Mouse (Mus musculus) thymus, postnatal 0 days (tissue): ENCODE measurements around the gene Itga6. TPM values are rescaled to one million over a fixed set of nuclear protein-coding genes. Genes with fewer than 3 reads are reported as not detected.

Source experiments
- DNase-seq: peaks from one replicate; pipeline ENCODE4 v3.0.0-alpha.2; 2015; ENCODE audit warnings: low spot score
- polyA plus RNA-seq: library from polyadenylated mRNA; unstranded; fragments of >200 nt; fragmentation: Nextera tagmentation; extraction: Ambion mirVana; gene quantifications from 2 replicates; pipeline ENCODE4 v1.2.1, GENCODE M21; 2015

Gene Itga6
- polyA plus RNA-seq, 1 experiment from 2014 or later, result 37.8 TPM

DNA sequence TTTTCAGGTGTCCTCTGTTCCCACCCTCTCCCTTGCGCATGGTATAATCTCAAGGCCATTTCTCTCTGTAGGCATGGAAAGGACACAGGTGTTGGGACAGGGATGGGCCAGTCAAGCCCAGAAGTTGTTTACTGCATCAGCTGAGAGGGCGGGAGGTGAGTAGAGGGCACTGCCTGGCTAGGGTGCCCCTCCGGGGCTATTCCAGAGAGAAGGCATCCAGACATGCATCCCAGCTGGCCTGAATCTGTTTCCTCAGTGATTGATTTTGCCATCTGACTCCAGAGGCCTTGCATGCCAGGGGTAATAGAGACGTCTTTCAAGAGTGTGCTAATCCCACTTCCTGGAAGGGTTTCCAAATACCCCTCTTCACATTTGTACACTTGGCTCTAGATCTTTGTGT is 14.7 kb downstream of the Itga6 start:
- no peak for DNase-seq

- no peak for DNase-seq
Observed at GRCm38 (mm10) chr2:71761081-71761480, 15.7 kb downstream of the Itga6 start.

GRCm38 (mm10) chr2:71764525-71764924 is 19.1 kb downstream of the Itga6 start:
- no peak for DNase-seq

DNA sequence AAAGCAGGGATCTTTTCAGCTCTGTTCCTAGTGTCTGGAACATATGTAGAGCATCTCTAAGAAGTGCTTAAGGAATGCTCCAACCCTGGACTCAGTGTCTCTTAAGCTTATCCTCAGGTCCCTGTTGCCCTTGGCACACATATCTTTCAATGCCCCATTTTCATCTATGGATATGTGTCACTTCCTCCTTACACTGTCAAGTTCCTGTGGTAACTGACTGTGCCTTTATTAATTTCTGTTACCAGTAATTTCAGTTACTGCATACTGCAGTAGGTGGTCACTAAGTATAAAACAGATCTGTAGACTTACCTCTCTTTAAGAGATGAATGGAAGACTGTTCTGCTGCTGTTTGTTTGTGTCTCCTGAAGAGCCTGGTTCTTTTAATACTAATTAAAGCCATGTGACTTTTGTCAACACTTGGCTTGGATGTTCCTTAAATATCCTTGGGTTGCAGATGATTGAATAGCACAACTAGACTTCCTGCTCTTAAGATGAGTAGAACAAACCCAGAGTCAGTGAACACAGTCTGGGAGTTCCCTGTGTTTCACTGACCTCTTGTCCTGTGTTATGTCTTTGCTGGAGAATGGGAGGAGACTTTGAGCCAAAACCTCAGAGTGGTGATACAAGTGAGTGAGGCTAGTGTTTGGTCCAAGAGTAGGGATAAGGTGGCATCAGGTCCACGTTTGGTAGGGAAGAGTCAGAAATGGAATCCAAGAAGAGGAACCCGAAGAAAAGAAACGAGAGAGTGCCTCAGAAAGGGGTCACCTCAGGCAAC is 19.7 kb downstream of the Itga6 start:
- no peak for DNase-seq

DNA sequence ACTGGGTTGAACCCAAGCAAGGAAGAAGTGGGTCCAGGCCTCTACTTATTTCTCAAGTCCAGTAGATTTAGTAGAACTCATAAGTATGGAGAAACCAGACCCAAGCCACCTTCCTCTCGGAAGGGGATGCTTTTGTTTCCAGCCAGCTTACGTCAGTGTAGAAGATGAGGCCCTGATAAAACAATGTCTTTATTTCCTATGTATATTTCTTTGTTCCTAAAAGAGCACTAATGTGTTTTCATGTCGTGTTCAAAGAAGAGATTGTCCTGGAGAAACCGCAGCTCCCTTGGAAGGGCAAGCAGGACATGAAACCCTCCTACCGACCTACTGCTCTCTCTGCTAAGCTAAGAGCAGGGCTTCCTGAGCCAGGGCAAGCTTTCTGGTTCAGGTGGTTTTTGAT is 20.6 kb downstream of the Itga6 start:
- DNase-seq, result no peak

DNA sequence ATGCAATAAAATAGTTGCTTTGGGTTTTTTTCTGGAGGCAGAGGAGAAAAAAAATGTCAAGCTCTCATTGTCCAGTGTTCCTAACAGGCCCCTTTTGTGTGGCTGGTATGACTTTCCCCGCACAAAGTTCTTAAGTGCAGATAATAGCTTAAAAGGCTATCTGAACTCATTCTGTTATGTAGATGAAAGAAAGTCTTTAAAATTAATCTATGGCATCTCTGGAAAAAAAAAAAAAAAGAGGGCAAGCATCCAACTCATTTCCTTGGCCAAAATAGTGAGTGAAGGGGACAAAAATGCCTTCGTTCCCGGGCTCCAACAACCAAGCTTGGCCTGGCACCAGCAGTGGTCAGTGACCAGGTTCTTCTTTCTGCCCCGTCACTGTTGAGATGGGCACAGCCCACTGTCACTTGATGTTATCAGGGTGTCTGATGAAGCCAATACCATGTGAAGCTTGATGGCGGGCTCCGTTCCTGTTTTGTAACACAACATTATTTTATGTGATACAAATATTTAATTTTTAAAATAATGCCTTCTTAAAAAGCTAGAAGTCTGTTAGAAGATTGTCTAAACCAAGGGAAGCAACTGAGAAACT is 21.7 kb downstream of the Itga6 start:
- DNase-seq, result no peak

- no peak for DNase-seq
Observed at GRCm38 (mm10) chr2:71771762-71772161, 26.3 kb downstream of the Itga6 start.

GRCm38 (mm10) chr2:71773714-71774113 is 28.3 kb downstream of the Itga6 start:
- DNase-seq, result no peak

DNA sequence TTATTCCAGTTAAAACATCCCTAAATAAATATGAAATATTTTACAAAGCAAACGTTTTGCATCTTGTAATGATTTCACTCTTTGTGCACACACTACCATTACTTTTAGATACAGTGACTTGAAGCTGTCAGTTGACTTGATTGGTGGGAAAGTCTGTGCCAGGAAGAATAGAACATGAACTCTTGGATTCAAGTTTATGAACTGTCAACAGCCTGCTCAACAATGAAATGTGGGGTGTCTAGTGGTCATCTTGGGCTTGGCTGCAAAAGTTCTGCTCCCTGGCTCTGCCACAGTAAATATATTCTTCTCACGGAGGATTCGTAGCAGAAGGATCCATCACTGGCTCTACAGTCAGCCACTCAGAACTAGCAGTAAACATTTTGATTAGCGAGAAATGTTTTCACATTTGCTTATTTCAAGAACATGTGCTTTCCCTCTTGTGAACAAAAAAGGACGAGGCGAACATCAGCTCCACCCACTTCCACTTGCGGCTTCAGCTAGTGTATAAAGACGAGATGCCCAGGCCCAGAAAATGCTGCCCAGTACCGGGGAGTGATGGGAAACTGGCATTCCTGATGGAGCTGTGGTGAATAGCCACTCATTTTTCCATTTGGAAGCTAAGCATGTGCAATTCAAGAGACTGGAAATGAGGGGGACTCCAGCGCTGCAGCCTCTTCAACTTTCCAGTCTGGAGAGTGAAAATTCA is 29.0 kb downstream of the Itga6 start:
- DNase-seq, result no peak

- DNase-seq, result no peak
Observed at GRCm38 (mm10) chr2:71775201-71775611, 29.8 kb downstream of the Itga6 start.

GRCm38 (mm10) chr2:71779266-71779888 is 34.0 kb downstream of the Itga6 start:
- DNase-seq, result no peak

DNA sequence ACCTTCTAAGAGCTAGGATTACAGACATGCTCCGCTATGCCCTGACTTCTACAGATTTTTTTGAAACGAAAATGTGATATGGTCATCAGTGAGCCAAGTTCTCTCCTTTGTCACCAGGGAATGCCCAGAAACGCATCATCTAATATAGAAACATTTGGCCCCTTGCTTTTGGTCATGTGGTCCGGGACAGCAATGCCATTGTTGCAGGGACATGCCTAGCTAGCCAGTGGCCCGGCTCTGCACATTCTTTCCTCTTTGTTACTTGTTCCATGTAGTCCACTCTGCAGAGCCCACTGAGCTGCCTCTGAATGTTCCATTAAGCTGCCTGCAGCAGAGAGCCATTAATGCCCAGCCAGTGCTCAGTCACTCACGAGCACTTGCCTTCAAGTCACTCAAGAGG is 34.6 kb downstream of the Itga6 start:
- no peak for DNase-seq

DNA sequence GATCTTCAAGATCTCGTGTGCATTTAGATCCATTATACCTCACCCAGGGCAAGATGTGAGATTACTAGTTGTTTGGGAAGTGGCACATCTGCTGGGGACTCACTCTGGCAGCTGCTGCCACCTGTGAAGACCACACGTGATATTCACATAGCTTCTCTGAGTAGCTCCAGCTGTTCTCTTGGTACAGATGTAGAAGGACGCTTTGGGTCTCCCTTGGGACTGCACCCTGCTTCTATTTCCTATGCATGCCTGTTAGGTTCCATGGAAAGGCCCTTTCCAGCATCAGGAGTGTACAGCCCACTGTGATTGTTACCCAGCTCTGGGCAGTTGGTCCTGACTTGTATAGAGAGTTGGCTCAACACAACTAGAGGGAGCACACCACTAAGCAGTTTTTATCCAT is 39.8 kb downstream of the Itga6 start:
- peak; percentile 77 for DNase-seq

DNA sequence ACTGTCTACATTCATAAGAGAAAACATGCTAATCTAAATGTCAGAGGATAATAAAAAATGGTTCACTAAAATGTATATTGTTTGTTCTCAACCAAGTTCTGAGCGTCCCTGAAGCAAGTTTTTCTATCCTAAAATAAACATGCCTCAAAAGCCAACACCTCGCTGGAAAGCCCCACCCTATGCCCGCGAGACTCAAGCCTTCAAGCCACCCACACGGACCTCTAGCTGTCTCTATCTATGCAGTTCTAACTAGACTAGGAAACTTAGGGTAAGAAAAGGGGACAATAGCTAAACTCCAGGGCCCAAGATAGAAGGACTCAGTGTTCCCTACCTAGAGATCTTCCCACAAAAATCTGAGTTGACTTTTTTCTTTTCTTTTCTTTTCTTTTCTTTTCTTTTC is 40.6 kb downstream of the Itga6 start:
- no peak for DNase-seq

DNA sequence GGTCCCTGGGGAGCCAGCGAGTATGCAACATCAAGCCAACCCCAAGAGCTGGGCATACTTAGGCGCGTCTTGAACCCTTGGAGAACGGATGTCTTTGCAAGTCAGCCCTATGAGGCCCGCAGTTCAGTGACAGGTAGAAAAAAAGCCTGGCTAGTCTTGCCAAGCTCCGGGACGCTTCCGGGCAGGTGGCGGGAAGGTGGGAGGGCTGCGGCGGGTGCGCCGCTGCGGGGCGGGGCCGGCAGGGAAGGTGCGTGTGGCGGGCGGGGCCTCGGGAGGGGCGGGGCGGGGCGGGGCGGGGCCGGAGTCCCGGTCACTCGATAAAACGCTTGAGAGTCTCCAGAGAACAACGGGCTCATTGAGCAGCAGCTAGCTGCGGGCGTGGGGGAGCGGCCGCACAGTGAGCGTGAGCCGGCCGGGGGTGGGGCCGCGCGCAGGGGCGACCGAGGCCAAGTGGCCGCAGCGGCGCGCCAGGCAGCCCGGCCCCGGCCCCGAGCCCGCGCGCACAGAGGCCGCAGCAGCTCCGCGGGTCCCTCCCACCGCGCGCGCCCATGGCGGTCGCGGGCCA is 41.3 kb downstream of the Itga6 start:
- peak; percentile 90 for DNase-seq

- peak; percentile 65 for DNase-seq
Observed at GRCm38 (mm10) chr2:71787156-71787590, 41.8 kb downstream of the Itga6 start.

DNA sequence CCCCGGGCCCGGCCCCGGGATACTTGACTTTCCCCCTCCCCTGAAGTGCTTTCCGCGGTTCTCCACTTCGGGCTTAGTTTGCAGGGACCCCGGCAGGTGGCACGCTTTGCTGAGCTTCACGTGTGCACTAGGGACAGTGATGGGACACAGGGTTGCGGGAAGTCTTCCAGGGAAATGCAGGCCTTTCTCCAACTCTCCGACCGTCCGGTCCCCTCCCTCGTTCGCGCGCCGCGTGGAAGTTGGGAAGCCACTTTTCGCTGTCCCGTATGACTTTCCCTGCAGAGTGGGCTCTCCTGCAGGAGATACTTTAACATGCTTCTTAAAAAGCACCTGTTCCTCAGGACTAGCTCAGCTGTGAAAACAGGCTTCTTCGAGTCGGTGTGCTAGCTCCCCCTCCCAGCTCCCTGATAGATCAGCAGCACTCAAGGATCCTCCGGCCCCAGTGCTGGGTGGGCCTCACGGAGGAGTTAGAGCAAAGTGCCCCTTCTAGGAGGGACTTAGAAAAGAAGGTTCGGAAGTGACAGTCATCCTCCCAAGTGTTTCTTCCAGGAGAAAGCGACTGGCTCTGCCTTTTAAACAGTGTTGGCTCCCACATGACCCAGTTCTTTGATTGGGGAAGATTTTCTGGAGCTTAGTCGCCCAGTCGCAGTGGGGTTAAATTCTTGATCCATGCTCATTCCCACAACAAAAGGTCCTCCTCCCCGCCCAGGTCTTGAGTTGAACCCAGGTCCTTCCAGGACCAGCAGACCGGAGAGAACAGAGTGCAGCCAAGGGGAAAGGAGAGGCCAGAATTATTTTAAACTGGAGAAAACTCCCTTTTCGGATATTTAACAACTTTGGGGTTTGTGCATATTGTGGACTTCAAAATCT is 42.4 kb downstream of the Itga6 start:
- DNase-seq, result peak; percentile 65

GRCm38 (mm10) chr2:71790752-71791151 is 45.3 kb downstream of the Itga6 start:
- DNase-seq, result no peak

- DNase-seq, result no peak
Observed at GRCm38 (mm10) chr2:71791203-71791602, 45.8 kb downstream of the Itga6 start.

GRCm38 (mm10) chr2:71794139-71794538 is 48.7 kb downstream of the Itga6 start:
- no peak for DNase-seq

DNA sequence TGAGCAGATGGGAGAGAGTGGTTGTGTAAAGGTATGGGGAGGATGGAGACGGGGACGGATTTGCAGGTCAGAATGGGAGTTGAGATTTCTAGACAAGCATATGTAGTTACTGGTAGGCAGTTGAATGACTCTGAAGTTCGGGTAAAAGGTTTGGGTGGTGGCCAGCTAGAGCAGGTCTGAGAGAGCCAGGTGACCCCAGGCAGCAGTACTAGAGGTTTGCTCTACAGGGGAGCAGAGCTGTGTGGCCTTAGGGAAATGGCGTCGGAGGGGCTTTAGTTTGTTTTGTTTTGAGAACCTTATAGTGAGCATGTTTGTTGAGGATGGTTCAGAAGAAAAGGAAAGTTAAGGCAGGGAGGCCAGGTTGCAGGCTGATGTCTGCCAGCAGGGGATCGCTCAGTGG is 51.4 kb downstream of the Itga6 start:
- no peak for DNase-seq
